Mouse (Mus musculus) myocyte (in vitro differentiated cells): ENCODE data around the gene Phox2b. TPM values are rescaled to one million over a fixed set of nuclear protein-coding genes. Genes with fewer than 3 reads are reported as not detected.

Experiments
- H3K27me3 ChIP-seq: one replicate; pipeline ENCODE4 v1.6.1; 2011; ENCODE audit not compliant: control insufficient read depth, insufficient read depth, insufficient read length
- H3K36me3 ChIP-seq: one replicate; pipeline ENCODE4 v1.6.1; 2011; ENCODE audit not compliant: control insufficient read depth, insufficient read depth
- H3K4me2 ChIP-seq: one replicate; pipeline ENCODE4 v1.6.1; 2011; ENCODE audit warnings: low read depth, control low read depth
- H3K4me3 ChIP-seq: one replicate; pipeline ENCODE4 v1.5.1; 2011; ENCODE audit warnings: mild to moderate bottlenecking, control low read depth, moderate library complexity
- H3K79me2 ChIP-seq: one replicate; pipeline ENCODE4 v1.6.1; 2011; ENCODE audit not compliant: control insufficient read depth, insufficient read depth
- H3ac ChIP-seq: one replicate; pipeline ENCODE4 v1.6.1; 2011; ENCODE audit not compliant: control insufficient read depth, insufficient read length
- CEBPB ChIP-seq: IDR thresholded peaks from 2 replicates; pipeline ENCODE4 v1.6.1; 2011; ENCODE audit warnings: mild to moderate bottlenecking, moderate library complexity; ENCODE audit not compliant: poor library complexity, insufficient read depth, severe bottlenecking
- E2F4 ChIP-seq: IDR thresholded peaks from one replicate; pipeline ENCODE4 v1.6.1; 2011; ENCODE audit warnings: mild to moderate bottlenecking, control low read depth, moderate library complexity; ENCODE audit not compliant: insufficient read depth
- MAX ChIP-seq: IDR thresholded peaks from one replicate; pipeline ENCODE4 v1.6.1; 2011; ENCODE audit warnings: low read depth, mild to moderate bottlenecking, control low read depth
- MYOD1 ChIP-seq, 3 experiments: IDR thresholded peaks; one replicate each; pipeline ENCODE4 v1.6.1; 2011; ENCODE audit warnings: control low read depth in 2 of 3, low read depth in 2 of 3, mild to moderate bottlenecking in 2 of 3, moderate library complexity in 1 of 3; ENCODE audit not compliant: insufficient read length in 2 of 3, control insufficient read depth in 1 of 3
- MYOG ChIP-seq, 3 experiments: IDR thresholded peaks; one replicate each; pipeline ENCODE4 v1.6.1; 2011; ENCODE audit warnings: control low read depth in 2 of 3, low read depth in 2 of 3, mild to moderate bottlenecking in 2 of 3; ENCODE audit not compliant: insufficient read length in 2 of 3, control insufficient read depth in 1 of 3, insufficient read depth in 1 of 3
- POLR2A ChIP-seq: IDR thresholded peaks from one replicate; pipeline ENCODE4 v1.6.1; 2011; ENCODE audit warnings: low read depth, mild to moderate bottlenecking, control low read depth, moderate library complexity; ENCODE audit not compliant: insufficient read length
- POLR2AphosphoS2 ChIP-seq: IDR thresholded peaks from one replicate; pipeline ENCODE4 v1.6.1; 2011; ENCODE audit warnings: low read depth, control low read depth; ENCODE audit not compliant: insufficient read length
- REST ChIP-seq: IDR thresholded peaks from one replicate; pipeline ENCODE4 v1.6.1; 2011; ENCODE audit warnings: mild to moderate bottlenecking, control low read depth, moderate library complexity; ENCODE audit not compliant: insufficient read depth, insufficient read length
- SRF ChIP-seq: IDR thresholded peaks from one replicate; pipeline ENCODE4 v1.6.1; 2011; ENCODE audit warnings: low read depth; ENCODE audit not compliant: control insufficient read depth, insufficient read length
- TCF12 ChIP-seq: IDR thresholded peaks from one replicate; pipeline ENCODE4 v1.6.1; 2011; ENCODE audit warnings: mild to moderate bottlenecking, control low read depth; ENCODE audit not compliant: poor library complexity, insufficient read depth, severe bottlenecking
- TCF3 ChIP-seq: IDR thresholded peaks from one replicate; pipeline ENCODE4 v1.6.1; 2011; ENCODE audit warnings: low read depth, control low read depth; ENCODE audit not compliant: insufficient read length
- USF1 ChIP-seq: IDR thresholded peaks from one replicate; pipeline ENCODE4 v1.6.1; 2011; ENCODE audit warnings: low read depth, mild to moderate bottlenecking, control low read depth, moderate library complexity
- polyA plus RNA-seq: library from polyadenylated mRNA; unstranded; fragments of >200 nt; fragmentation: generic; extraction: Trizol; gene quantifications from one replicate; pipeline ENCODE4 v1.2.1, GENCODE M21; 2012; ENCODE audit warnings: missing spikeins

The Phox2b gene
- polyA plus RNA-seq, 1 experiment: not detected

DNA sequence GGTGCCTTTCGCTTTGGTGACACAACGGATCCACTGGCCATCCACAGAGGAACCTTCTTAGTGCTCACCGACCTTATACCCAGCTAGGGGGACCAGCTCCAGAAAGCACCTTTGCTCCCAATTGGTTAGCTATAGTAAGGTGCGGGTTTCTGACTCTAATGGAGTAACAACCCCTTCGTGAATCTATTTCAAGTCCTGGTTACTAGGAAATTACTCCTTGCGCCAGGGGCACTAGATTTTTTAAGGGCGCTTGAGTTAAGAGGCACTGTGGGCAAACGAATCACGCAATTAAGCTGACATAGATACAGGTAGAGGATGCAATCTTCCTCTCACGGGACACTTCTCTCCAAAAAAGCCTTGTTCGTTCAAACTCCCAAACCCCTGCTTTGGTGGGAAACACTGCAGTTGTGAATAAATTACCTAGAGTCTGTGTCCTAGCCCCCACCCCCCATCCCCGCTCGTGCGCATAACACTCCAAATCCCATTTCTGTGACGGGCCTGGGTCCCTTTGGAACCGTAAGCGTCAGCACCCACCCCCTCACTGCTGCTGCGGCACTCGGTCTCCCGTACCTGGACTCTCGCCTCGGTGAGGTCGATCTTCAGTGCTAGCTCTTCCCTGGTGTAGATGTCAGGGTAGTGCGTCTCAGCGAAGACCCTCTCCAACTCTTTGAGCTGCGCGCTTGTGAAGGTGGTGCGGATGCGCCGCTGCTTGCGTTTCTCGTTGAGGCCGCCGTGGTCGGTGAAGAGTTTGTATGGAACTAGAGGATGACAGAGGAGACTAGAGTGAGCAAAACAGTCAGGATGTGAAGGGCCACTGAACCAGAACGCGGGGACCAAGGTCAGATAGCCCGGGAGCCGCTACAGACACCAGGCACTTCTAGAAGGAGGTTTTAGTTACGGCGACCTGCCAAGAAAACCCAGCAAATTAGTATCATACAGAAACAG lies 1.7 kb downstream of the Phox2b start:
- TF ChIP-seq CEBPB (no peak), POLR2A (no peak), MAX (no peak), SRF (no peak), MYOG (IDR thresholded peaks at IDR 0.05; ENCODE audit: control insufficient read depth in 1 of 3, insufficient read depth in 1 of 3, insufficient read length in 2 of 3, low read depth in 2 of 3) (no peak), E2F4 (no peak), REST (no peak), MYOD1 (IDR thresholded peaks at IDR 0.05; ENCODE audit: control insufficient read depth in 1 of 3, insufficient read length in 2 of 3, low read depth in 2 of 3) (no peak), TCF12 (no peak), TCF3 (no peak), POLR2AphosphoS2 (no peak), USF1 (no peak)

GRCm38 (mm10) chr5:67096378-67096771 lies 2.7 kb downstream of the Phox2b start:
- TF ChIP-seq MYOD1 (IDR thresholded peaks at IDR 0.05; ENCODE audit: control insufficient read depth in 1 of 3, insufficient read length in 2 of 3, low read depth in 2 of 3): no peak
- no peak for TF ChIP-seq USF1
- TF ChIP-seq SRF: no peak
- TF ChIP-seq TCF12: no peak
- TF ChIP-seq TCF3: no peak
- no peak for TF ChIP-seq REST
- TF ChIP-seq POLR2A: no peak
- TF ChIP-seq CEBPB: no peak
- TF ChIP-seq MAX: no peak
- no peak for TF ChIP-seq MYOG (IDR thresholded peaks at IDR 0.05; ENCODE audit: control insufficient read depth in 1 of 3, insufficient read depth in 1 of 3, insufficient read length in 2 of 3, low read depth in 2 of 3)
- TF ChIP-seq POLR2AphosphoS2: no peak
- no peak for TF ChIP-seq E2F4
- Histone ChIP-seq H3K79me2 (no peaks in the 10 kb centered on the region), H3K4me3 (no peak overlapping the region)

More for the DNA sequence above, 1.7 kb downstream of the Phox2b start:
- no peak overlapping the region for H3K4me2 ChIP-seq
- no peak overlapping the region for H3K4me3 ChIP-seq
- no peak overlapping the region for H3ac ChIP-seq
- H3K27me3 ChIP-seq: peaks cover 40% of the 10 kb centered on the region
- no peaks in the 10 kb centered on the region for H3K79me2 ChIP-seq
- no peaks in the 10 kb centered on the region for H3K36me3 ChIP-seq

DNA sequence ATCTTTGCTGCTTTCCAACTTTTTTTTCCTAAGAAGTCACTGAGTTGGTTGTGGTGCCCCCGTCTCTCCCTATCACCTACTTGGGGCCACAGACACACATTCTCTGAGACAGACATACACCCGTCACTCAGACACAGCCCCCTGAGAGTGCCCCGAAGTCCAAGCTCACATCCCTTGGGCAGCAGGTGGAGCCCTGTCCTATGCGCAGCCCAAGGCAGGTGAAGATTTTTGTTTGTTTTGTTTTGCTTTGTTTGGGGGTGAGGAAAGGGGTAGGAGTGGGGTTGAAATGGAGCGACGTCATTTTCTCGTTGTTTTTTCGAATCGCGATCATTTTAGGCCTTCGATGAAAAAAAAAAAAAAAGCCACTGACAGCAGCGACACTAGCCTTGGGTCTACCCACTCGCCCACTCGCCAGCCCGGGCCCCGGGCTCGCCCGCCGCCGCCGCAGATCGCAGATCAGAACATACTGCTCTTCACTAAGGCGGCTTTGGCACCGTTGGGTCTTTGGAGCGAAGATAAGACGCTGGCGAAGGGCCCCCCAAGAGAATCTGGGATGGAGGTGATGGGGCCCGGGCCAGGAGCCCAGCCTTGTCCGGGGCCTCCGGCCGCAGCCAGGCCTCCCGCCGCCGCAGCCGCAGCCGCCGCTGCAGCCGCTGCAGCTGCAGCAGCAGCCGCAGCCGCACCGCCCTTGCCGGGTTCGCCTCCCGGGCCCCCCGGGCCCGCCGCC lies 3.3 kb downstream of the Phox2b start:
- H3K79me2 ChIP-seq: no peaks in the 10 kb centered on the region
- H3K36me3 ChIP-seq: no peaks in the 10 kb centered on the region
- H3K27me3 ChIP-seq: peaks cover 27% of the 10 kb centered on the region
- H3K4me2 ChIP-seq: no peak overlapping the region
- H3ac ChIP-seq: no peak overlapping the region
- H3K4me3 ChIP-seq: no peak overlapping the region
- TF ChIP-seq SRF (no peak), E2F4 (no peak), CEBPB (no peak), MAX (no peak), POLR2AphosphoS2 (no peak), REST (no peak)

More at GRCm38 (mm10) chr5:67096378-67096771, 2.7 kb downstream of the Phox2b start:
- no peak overlapping the region for H3K4me2 ChIP-seq
- peaks cover 32% of the 10 kb centered on the region for H3K27me3 ChIP-seq
- no peak overlapping the region for H3ac ChIP-seq
- H3K36me3 ChIP-seq: no peaks in the 10 kb centered on the region

DNA sequence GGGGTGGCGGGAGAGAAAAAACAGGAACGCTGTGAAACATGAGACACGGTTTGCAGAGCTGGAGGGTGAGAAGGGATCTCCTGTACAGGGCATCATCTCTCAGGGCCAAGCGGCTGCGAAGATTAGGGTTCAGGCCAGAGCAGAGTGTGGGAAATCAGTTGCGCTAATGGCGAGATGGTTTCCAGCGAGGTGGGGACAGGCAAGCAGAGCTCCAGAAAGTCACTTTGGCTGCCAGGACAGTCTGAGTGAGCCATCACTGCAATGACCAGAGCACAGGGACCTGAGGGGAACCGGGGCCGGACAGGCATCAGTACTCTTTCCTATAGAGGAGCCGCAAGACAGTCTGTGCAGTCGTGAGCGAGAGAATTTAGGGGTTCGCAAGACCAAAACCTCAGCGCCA lies 3.9 kb downstream of the Phox2b start:
- no peaks in the 10 kb centered on the region for H3K79me2 ChIP-seq
- TF ChIP-seq TCF12 (no peak), CEBPB (no peak), MYOG (IDR thresholded peaks at IDR 0.05; ENCODE audit: control insufficient read depth in 1 of 3, insufficient read depth in 1 of 3, insufficient read length in 2 of 3, low read depth in 2 of 3) (no peak), TCF3 (no peak), POLR2AphosphoS2 (no peak)
- no peak overlapping the region for H3K4me2 ChIP-seq
- H3K27me3 ChIP-seq: peaks cover 25% of the 10 kb centered on the region
- no peak overlapping the region for H3K4me3 ChIP-seq
- no peaks in the 10 kb centered on the region for H3K36me3 ChIP-seq
- H3ac ChIP-seq: no peak overlapping the region
